Mouse (Mus musculus) kidney, embryonic 16.5 days (tissue): ENCODE results near the gene Shld2. TPM values are rescaled to one million over a fixed set of nuclear protein-coding genes. Genes with fewer than 3 reads are reported as not detected.

ENCODE experiments used
- ATAC-seq: fragments of 200-750 bp; cut with Nextera tagmentation; 2 replicates; pipeline ENCODE4 v1.8.0; 2017; ENCODE audit warnings: moderate TSS enrichment; ENCODE audit not compliant: low FRiP score, low TSS enrichment
- H3K27ac ChIP-seq: fragments of 300-500 bp; sonication (generic); 2 replicates; pipeline ENCODE4 v1.5.1; 2014; ENCODE audit warnings: low read length
- H3K27me3 ChIP-seq: fragments of 300-500 bp; sonication (generic); 2 replicates; pipeline ENCODE4 v1.6.1; 2014; ENCODE audit warnings: low read length, control low read depth, mixed read lengths; ENCODE audit not compliant: insufficient read depth
- H3K36me3 ChIP-seq: fragments of 300-500 bp; sonication (generic); 2 replicates; pipeline ENCODE4 v1.6.1; 2014; ENCODE audit warnings: low read length, control low read depth, mixed read lengths; ENCODE audit not compliant: insufficient read depth
- H3K4me1 ChIP-seq: fragments of 300-500 bp; sonication (generic); 2 replicates; pipeline ENCODE4 v1.6.1; 2014; ENCODE audit warnings: low read length, control low read depth, mixed read lengths; ENCODE audit not compliant: insufficient read depth
- H3K4me2 ChIP-seq: fragments of 300-500 bp; sonication (generic); replicated peaks from 2 replicates; pipeline ENCODE4 v1.6.1; 2014; ENCODE audit warnings: low read depth, low read length
- H3K4me3 ChIP-seq: fragments of 300-500 bp; sonication (generic); 2 replicates; pipeline ENCODE4 v1.5.1; 2014; ENCODE audit warnings: mild to moderate bottlenecking, low read length
- H3K9ac ChIP-seq: fragments of 300-500 bp; sonication (generic); replicated peaks from 2 replicates; pipeline ENCODE4 v1.6.1; 2014; ENCODE audit warnings: low read length
- H3K9me3 ChIP-seq: fragments of 300-500 bp; sonication (generic); 2 replicates; pipeline ENCODE4 v1.6.1; 2016; ENCODE audit warnings: low read length, control low read depth
- WGBS: fragments of 180-500 bp; shearing (Covaris S2); extraction: QIAGEN DNeasy Blood & Tissue Kit; methylation state at CpG from one replicate; pipeline ENCODE4 v1.1.7; 2014; 5-methylcytosine and 5-hydroxymethylcytosine counted together
- polyA plus RNA-seq: library from polyadenylated mRNA; unstranded; fragments of >200 nt; fragmentation: Nextera tagmentation; extraction: Ambion mirVana; gene quantifications from 2 replicates; pipeline ENCODE4 v1.2.1, GENCODE M21; 2015

Gene Shld2
- polyA plus RNA-seq, 1 experiment from 2014 or later = 10.0 TPM

GRCm38 (mm10) chr14:34196706-34197105 is 113.6 kb downstream of the Shld2 start:
- H3K4me1 ChIP-seq = peaks cover 7% of the 10 kb centered on the region
- 24% methylated on average over 4 of the region's 4 CpGs for WGBS

DNA sequence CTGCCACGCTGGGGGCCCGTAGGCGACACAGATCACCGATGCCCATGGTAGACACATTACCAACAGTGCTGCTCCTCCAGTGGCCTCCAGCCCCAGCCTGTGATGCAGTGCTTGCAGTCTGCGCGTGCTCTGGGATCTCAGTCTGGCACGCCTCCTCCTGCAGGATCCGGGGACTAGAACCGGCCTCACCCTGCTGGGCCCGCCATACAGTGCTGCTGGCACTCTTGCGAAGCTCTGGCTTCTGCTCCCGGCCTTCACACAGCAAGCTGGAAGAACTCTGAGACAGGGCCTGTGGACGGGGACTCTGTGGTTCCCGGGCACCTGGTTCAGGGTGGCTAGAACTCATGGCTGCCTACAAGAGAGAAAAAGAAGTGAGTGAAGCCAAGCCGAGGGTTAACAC is 114.8 kb downstream of the Shld2 start:
- Histone ChIP-seq H3K4me3 (no peak overlapping the region), H3K9ac (no peak overlapping the region), H3K4me2 (no peak overlapping the region), H3K36me3 (no peaks in the 10 kb centered on the region), H3K27ac (no peak overlapping the region), H3K9me3 (no peaks in the 10 kb centered on the region), H3K27me3 (no peaks in the 10 kb centered on the region; the same call in 1 of the 2 replicates), H3K4me1 (peaks cover 2% of the 10 kb centered on the region)
- ATAC-seq = no peak
- WGBS = 93% methylated on average over 15 of the region's 15 CpGs

More at GRCm38 (mm10) chr14:34196706-34197105, 113.6 kb downstream of the Shld2 start:
- ATAC-seq = no peak
- no peak overlapping the region for H3K27ac ChIP-seq
- H3K4me3 ChIP-seq = no peak overlapping the region
- no peaks in the 10 kb centered on the region for H3K9me3 ChIP-seq
- H3K9ac ChIP-seq = no peak overlapping the region
- no peak overlapping the region for H3K4me2 ChIP-seq
- peaks cover 3% of the 10 kb centered on the region; the same call in 1 of the 2 replicates for H3K27me3 ChIP-seq
- H3K36me3 ChIP-seq = no peaks in the 10 kb centered on the region

- no peak for ATAC-seq
- Histone ChIP-seq H3K27me3 (no peaks in the 10 kb centered on the region), H3K4me1 (no peaks in the 10 kb centered on the region), H3K36me3 (no peaks in the 10 kb centered on the region), H3K4me2 (no peak overlapping the region), H3K9me3 (no peaks in the 10 kb centered on the region), H3K9ac (no peak overlapping the region), H3K27ac (no peak overlapping the region), H3K4me3 (no peak overlapping the region)
- 59% methylated on average over 4 of the region's 4 CpGs for WGBS
Observed at GRCm38 (mm10) chr14:34193879-34194278, 116.4 kb downstream of the Shld2 start.

DNA sequence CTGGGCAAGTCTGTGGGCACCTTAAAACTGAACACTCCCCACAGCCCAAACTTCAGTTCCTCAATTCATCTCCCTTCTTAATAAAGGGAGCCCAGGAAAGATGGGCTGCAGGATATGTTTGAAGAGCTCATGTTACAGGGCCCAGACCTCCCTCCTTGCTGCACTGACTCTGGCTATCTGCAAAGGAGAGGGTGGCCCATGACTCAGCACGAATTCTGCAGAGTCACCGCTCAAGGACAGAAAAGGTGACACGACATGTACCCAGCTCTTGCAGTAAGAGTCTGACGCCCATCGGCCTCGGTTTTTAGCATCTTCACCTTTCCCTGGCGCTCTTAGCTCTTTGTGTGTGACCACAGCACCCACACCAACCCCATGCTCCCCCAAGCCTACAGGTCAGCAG is 119.9 kb downstream of the Shld2 start:
- 75% methylated on average over 7 of the region's 7 CpGs for whole genome bisulfite sequencing
- Histone ChIP-seq H3K36me3 (no peaks in the 10 kb centered on the region), H3K4me3 (no peak overlapping the region), H3K27me3 (no peaks in the 10 kb centered on the region), H3K9ac (no peak overlapping the region), H3K4me1 (no peaks in the 10 kb centered on the region), H3K4me2 (no peak overlapping the region), H3K9me3 (no peaks in the 10 kb centered on the region), H3K27ac (no peak overlapping the region)
- no peak for ATAC-seq

DNA sequence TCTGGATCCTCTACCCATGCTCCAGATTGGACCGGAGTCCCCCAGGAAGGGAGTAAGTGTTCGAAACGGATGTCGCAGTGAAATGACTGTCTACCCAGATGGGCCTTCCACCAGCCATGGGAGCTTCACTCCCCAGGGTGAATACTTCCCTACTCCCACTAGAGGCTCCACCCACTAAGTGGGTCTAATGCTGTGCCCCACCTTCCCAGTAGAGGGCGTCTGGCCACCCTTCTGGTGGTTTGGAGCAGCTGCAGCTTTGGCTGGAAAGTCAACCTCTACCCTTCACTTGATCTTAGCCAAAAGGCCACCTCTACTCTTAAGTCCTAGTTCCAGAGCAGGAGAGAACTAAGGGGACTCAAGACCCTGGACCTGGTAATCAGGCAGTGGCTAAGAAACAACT is 121.7 kb downstream of the Shld2 start:
- ATAC-seq = no peak
- no peak overlapping the region for H3K27ac ChIP-seq
- H3K4me2 ChIP-seq = no peak overlapping the region
- no peaks in the 10 kb centered on the region for H3K36me3 ChIP-seq
- no peaks in the 10 kb centered on the region for H3K4me1 ChIP-seq
- H3K4me3 ChIP-seq = no peak overlapping the region
- H3K9me3 ChIP-seq = no peaks in the 10 kb centered on the region
- 72% methylated on average over 5 of the region's 5 CpGs for WGBS
- H3K27me3 ChIP-seq = no peaks in the 10 kb centered on the region
- H3K9ac ChIP-seq = no peak overlapping the region

Other genes starting within 250 kb of the Shld2 start
- 1.6 and 2.7 TPM in 2 replicates for gene Anxa8, start 224.5 kb downstream of the Shld2 start, polyA plus RNA-seq
- gene A630023A22Rik, start 207.7 kb downstream of the Shld2 start, polyA plus RNA-seq = not detected in 2 replicates
- 0.06 and 0.10 TPM in 2 replicates for gene Npy4r, start 158.0 kb downstream of the Shld2 start, polyA plus RNA-seq
- gene Gprin2, start 108.8 kb downstream of the Shld2 start, polyA plus RNA-seq = 0.58 and 1.1 TPM in 2 replicates
- 0.92 and 1.1 TPM in 2 replicates for gene Syt15, start 90.9 kb downstream of the Shld2 start, polyA plus RNA-seq
- gene Glud1, start 234 bp upstream of the Shld2 start, polyA plus RNA-seq = 114 and 116 TPM in 2 replicates
- 0.86 and 1.1 TPM in 2 replicates for gene Fam25c, start 44.9 kb upstream of the Shld2 start, polyA plus RNA-seq
- 7.0 and 9.0 TPM in 2 replicates for gene Sncg, start 64.3 kb upstream of the Shld2 start, polyA plus RNA-seq
- gene Mmrn2, start 65.0 kb upstream of the Shld2 start, polyA plus RNA-seq = 19.0 and 20.9 TPM in 2 replicates
- 24.9 and 38.5 TPM in 2 replicates for gene Bmpr1a, start 192.8 kb upstream of the Shld2 start, polyA plus RNA-seq
- not detected in 2 replicates for gene 9230112D13Rik, start 212.3 kb upstream of the Shld2 start, polyA plus RNA-seq